Mouse (Mus musculus): Measurements from ENCODE around the gene Nt5c3b.

DNA sequence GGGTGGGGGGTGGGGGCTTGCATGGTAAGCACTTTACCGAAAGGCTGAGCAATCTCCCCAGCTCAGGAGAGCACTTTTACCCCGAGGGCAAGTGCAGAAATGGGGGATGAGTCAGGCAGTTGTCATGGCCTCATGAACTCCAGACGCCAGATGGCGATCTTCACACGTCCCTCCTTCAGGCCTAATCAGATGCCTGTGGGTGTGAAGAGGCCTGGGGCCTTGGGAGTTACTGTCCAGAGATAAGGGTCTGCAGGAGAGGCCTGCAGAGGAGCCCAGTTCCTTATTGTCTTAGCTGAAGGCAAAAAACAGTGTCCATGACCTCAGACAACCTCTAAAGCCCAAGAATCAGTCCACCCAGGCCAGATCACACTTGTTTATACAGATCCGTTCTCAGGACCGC lies 15.8 kb downstream of the Nt5c3b start:
- TF ChIP-seq CTCF (conservative IDR thresholded peaks at IDR 0.05; ENCODE audit: low read length), result peak; percentile 93
- peak; percentile 18; the same call in 1 of the 2 replicates for TF ChIP-seq NANOG (IDR thresholded peaks at IDR 0.05; ENCODE audit: borderline replicate concordance, low read length)
- no peak for TF ChIP-seq POU5F1 (IDR thresholded peaks at IDR 0.05; ENCODE audit: borderline replicate concordance, low read length)

Measured in E14TG2a.4 (cell line).